Mouse (Mus musculus) testis, adult 10 weeks (tissue): Measurements from ENCODE around the gene Pqbp1. TPM values are rescaled to one million over a fixed set of nuclear protein-coding genes. Genes with fewer than 3 reads are reported as not detected.

ENCODE experiments used
- polyA plus RNA-seq: library from polyadenylated mRNA; stranded (reverse); fragments of 350-450 nt; fragmentation: Illumina TruSeq; extraction: RNeasy Lipid Tissue Mini Kit (QIAGEN cat#74804); gene quantifications from one replicate; pipeline ENCODE4 v1.2.3, GENCODE M21; 2014; ENCODE audit warnings: low read depth, low replicate concordance

Gene Pqbp1
- polyA plus RNA-seq = 2.6 TPM

GRCm38 (mm10) chrX:7898880-7899874 is at the start of gene Pqbp1, which contains the start of gene Timm17b:
Pqbp1 (minus strand) TSS chrX:7899269.
Timm17b (plus strand) TSS chrX:7899357.

GRCm38 (mm10) chrX:7947108-7947899 is 48.2 kb upstream of the Pqbp1 start, which contains the start of gene Hdac6:
Hdac6 (minus strand) TSS chrX:7947889.

GRCm38 (mm10) chrX:7928270-7928790 is 29.3 kb upstream of the Pqbp1 start, which contains the start of gene Eras:
Eras (minus strand) TSS chrX:7928607.

GRCm38 (mm10) chrX:7919601-7920383 is 20.7 kb upstream of the Pqbp1 start, which contains the start of gene Pcsk1n:
Pcsk1n (plus strand) TSS chrX:7919822.

GRCm38 (mm10) chrX:7909242-7909641 is 10.2 kb upstream of the Pqbp1 start, which contains the start of gene Gm10490:
Gm10490 (plus strand) TSS chrX:7909542.

GRCm38 (mm10) chrX:7907735-7908134 is 8.7 kb upstream of the Pqbp1 start, which contains the start of gene Gm10491:
Gm10491 (minus strand) TSS chrX:7907835.

GRCm38 (mm10) chrX:7883841-7884567 is 15.1 kb downstream of the Pqbp1 start, which contains the start of gene Slc35a2:
Slc35a2 (plus strand) TSS chrX:7884028.

GRCm38 (mm10) chrX:7878007-7878419 is 21.1 kb downstream of the Pqbp1 start, which contains the start of gene Pim2:
Pim2 (plus strand) TSS chrX:7878262.

Other genes starting within 250 kb of the Pqbp1 start
- gene Prickle3, start 242.0 kb downstream of the Pqbp1 start, polyA plus RNA-seq = 0.69 TPM
- 3.8 TPM for gene Plp2, start 227.9 kb downstream of the Pqbp1 start, polyA plus RNA-seq
- gene Magix, start 218.0 kb downstream of the Pqbp1 start, polyA plus RNA-seq = not detected
- gene Gpkow, start 202.1 kb downstream of the Pqbp1 start, polyA plus RNA-seq = 14.2 TPM
- gene Wdr45, start 184.9 kb downstream of the Pqbp1 start, polyA plus RNA-seq = 1.1 TPM
- gene Gm45208, start 177.0 kb downstream of the Pqbp1 start, polyA plus RNA-seq = not detected
- 0.57 TPM for gene Praf2, start 170.8 kb downstream of the Pqbp1 start, polyA plus RNA-seq
- 0.25 TPM for gene Ccdc120, start 148.4 kb downstream of the Pqbp1 start, polyA plus RNA-seq
- gene Tfe3, start 136.7 kb downstream of the Pqbp1 start, polyA plus RNA-seq = 8.1 TPM
- gene Gripap1, start 109.5 kb downstream of the Pqbp1 start, polyA plus RNA-seq = 10.5 TPM
- gene Kcnd1, start 77.0 kb downstream of the Pqbp1 start, polyA plus RNA-seq = 0.41 TPM
- 12.9 TPM for gene Otud5, start 57.9 kb downstream of the Pqbp1 start, polyA plus RNA-seq
- 3.4 TPM for gene Pim2, start 21.0 kb downstream of the Pqbp1 start, polyA plus RNA-seq
- gene Slc35a2, start 15.2 kb downstream of the Pqbp1 start, polyA plus RNA-seq = 1.7 TPM
- gene Timm17b, start 88 bp upstream of the Pqbp1 start, polyA plus RNA-seq = 1.5 TPM
- gene Gm10491, start 8.6 kb upstream of the Pqbp1 start, polyA plus RNA-seq = not detected
- not detected for gene Gm10490, start 10.3 kb upstream of the Pqbp1 start, polyA plus RNA-seq
- not detected for gene Pcsk1n, start 20.6 kb upstream of the Pqbp1 start, polyA plus RNA-seq
- gene Eras, start 29.3 kb upstream of the Pqbp1 start, polyA plus RNA-seq = 0.20 TPM
- 9.8 TPM for gene Hdac6, start 48.6 kb upstream of the Pqbp1 start, polyA plus RNA-seq
- gene Gata1, start 78.8 kb upstream of the Pqbp1 start, polyA plus RNA-seq = 3.4 TPM
- gene Glod5, start 119.2 kb upstream of the Pqbp1 start, polyA plus RNA-seq = 0.62 TPM
- 8.2 TPM for gene Suv39h1, start 175.5 kb upstream of the Pqbp1 start, polyA plus RNA-seq
- 0.10 TPM for gene Was, start 191.2 kb upstream of the Pqbp1 start, polyA plus RNA-seq
- gene Wdr13, start 233.6 kb upstream of the Pqbp1 start, polyA plus RNA-seq = 10.0 TPM
- 99.1 TPM for gene Rbm3, start 246.6 kb upstream of the Pqbp1 start, polyA plus RNA-seq